28 mouse cellular contexts compared by ENCODE assay signal in the genomic region with DNA sequence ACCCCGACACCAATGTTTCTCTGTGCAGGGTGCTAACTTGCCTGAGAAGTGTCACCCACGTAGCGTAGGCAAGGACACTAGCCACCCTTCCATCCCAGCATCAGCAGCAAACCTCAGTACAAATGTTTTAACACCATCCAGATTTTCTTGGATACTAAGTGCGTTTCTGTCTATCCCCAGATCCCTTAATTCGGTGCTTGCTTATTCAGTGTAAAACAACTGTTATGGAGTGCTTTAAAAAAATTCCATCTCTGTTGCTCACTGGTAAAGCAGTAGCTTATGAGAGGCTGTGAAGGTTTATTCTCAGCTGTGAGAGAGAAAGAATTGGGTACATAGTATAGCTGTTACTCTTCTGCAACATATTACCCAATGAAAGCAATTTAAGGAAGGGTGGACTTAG. TPM values are rescaled to one million over a fixed set of nuclear protein-coding genes. Genes with fewer than 3 reads are reported as not detected.
"Had no signal": no experiment of that assay in that cellular context is flagged by ENCODE, and none has a peak within 500 bp of the region (broad histone marks: within the 10 kb centered on the region; RNA-seq: fewer than 3 reads in every experiment).

No protein-coding gene starts in this region.

- DNase-seq: kidney, adult 18-20 months; kidney, adult 9 months; kidney, postnatal 14 days; kidney, postnatal 4 days; liver; lung, adult 18-20 months; lung, postnatal 10 days; lung, postnatal 36 days; retina, postnatal 1 day; right cerebral cortex, postnatal 14 days; right cerebral cortex, postnatal 4 days; spleen, adult 18-20 months; thymus, adult 18-20 months; thymus, postnatal 36 days had no signal

- H3K36me3 ChIP-seq: limb, embryonic 10.5 days; limb, embryonic 13.5 days; liver, embryonic 12.5 days; liver, embryonic 15.5 days; lung, embryonic 15.5 days; midbrain, embryonic 10.5 days; midbrain, embryonic 13.5 days; neural tube, embryonic 13.5 days; stomach, embryonic 15.5 days had no signal

- H3K27ac ChIP-seq: limb, embryonic 10.5 days; limb, embryonic 13.5 days; liver, embryonic 12.5 days; liver, embryonic 15.5 days; lung, embryonic 15.5 days; midbrain, embryonic 10.5 days; midbrain, embryonic 13.5 days; neural tube, embryonic 13.5 days; stomach, embryonic 15.5 days had no signal

- H3K9me3 ChIP-seq: limb, embryonic 10.5 days; limb, embryonic 13.5 days; liver, embryonic 12.5 days; liver, embryonic 15.5 days; lung, embryonic 15.5 days; megakaryocyte, embryonic 14.5 days; midbrain, embryonic 10.5 days; midbrain, embryonic 13.5 days; neural tube, embryonic 13.5 days; stomach, embryonic 15.5 days had no signal

- ATAC-seq: liver, embryonic 12.5 days; midbrain, embryonic 13.5 days; midbrain, embryonic 16.5 days had no signal

- H3K4me1 ChIP-seq: limb, embryonic 10.5 days; limb, embryonic 13.5 days; liver, embryonic 12.5 days; liver, embryonic 15.5 days; lung, embryonic 15.5 days; megakaryocyte, embryonic 14.5 days had no signal

- H3K9ac ChIP-seq: limb, embryonic 13.5 days; liver, embryonic 12.5 days; liver, embryonic 15.5 days; lung, embryonic 15.5 days; midbrain, embryonic 13.5 days; neural tube, embryonic 13.5 days; stomach, embryonic 15.5 days had no signal

- H3K4me2 ChIP-seq: limb, embryonic 13.5 days; liver, embryonic 12.5 days; liver, embryonic 15.5 days; lung, embryonic 15.5 days; midbrain, embryonic 13.5 days; neural tube, embryonic 13.5 days; stomach, embryonic 15.5 days had no signal

- H3K27me3 ChIP-seq: limb, embryonic 13.5 days; liver, embryonic 12.5 days; liver, embryonic 15.5 days; lung, embryonic 15.5 days; megakaryocyte, embryonic 14.5 days; stomach, embryonic 15.5 days had no signal

- H3K4me3 ChIP-seq: limb, embryonic 10.5 days; limb, embryonic 13.5 days; liver, embryonic 12.5 days; liver, embryonic 15.5 days; lung, embryonic 15.5 days; megakaryocyte, embryonic 14.5 days; midbrain, embryonic 10.5 days; midbrain, embryonic 13.5 days; myocyte; neural tube, embryonic 13.5 days; stomach, embryonic 15.5 days had no signal

RNA-seq across cellular contexts. Expression of a gene that starts 9.5 kb away (rescaled TPM):
- total RNA-seq: monocyte, adult 5-6 weeks; neutrophil, adult 5-6 weeks had no signal
- polyA plus RNA-seq: limb, embryonic 10.5 days; liver, embryonic 15.5 days had no signal
